Comparison of ENCODE assay signal across 21 mouse cellular contexts in the genomic region with DNA sequence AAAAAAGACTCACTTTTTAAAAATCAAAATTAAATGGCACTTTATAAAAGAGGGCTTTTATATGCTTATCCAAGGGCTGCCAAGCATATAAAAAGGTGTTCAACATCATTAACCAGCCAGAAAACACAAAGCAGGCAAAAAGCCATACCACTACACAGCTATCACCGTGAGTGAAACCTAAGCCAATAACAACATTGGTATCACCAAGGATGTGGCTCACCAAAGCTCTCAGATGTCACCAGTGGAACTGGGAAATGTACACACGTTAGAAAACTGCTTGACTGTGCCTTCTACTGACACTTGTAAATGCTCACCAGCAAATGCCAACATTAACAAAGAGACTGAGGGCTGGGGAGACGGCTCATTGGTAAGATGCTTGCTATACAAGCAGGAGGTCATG.
"Had no signal": no experiment of that assay in that cellular context is flagged by ENCODE, and none has a peak within 500 bp of the region (broad histone marks: within the 10 kb centered on the region; RNA-seq: fewer than 3 reads in every experiment).

No protein-coding gene starts in this region.

- H3K36me3 ChIP-seq: liver, embryonic 15.5 days; lung, embryonic 15.5 days; midbrain, embryonic 13.5 days; midbrain, embryonic 15.5 days; neural tube, embryonic 13.5 days; neural tube, embryonic 15.5 days had no signal

- H3K4me2 ChIP-seq: liver, embryonic 15.5 days; lung, embryonic 15.5 days; midbrain, embryonic 11.5 days; midbrain, embryonic 13.5 days; midbrain, embryonic 15.5 days; neural tube, embryonic 13.5 days; neural tube, embryonic 15.5 days had no signal

- DNase-seq: liver, postnatal 0 days; lung, adult 2 months; lung, postnatal 14 days; lung, postnatal 36 days; retina, postnatal 1 day; right cerebral cortex, adult 18-20 months; right cerebral cortex, postnatal 25 days; right cerebral cortex, postnatal 4 days; spleen, adult 18-20 months; thymus, adult 18-20 months; thymus, postnatal 25 days had no signal

- H3K4me3 ChIP-seq: liver, embryonic 15.5 days; lung, embryonic 15.5 days; megakaryocyte, embryonic 14.5 days; midbrain, embryonic 13.5 days; midbrain, embryonic 15.5 days; neural tube, embryonic 13.5 days; neural tube, embryonic 15.5 days had no signal

- H3K27me3 ChIP-seq: liver, embryonic 15.5 days; lung, embryonic 15.5 days; midbrain, embryonic 13.5 days; midbrain, embryonic 15.5 days had no signal

- ATAC-seq: liver, postnatal 0 days; lung, postnatal 0 days; midbrain, embryonic 13.5 days; midbrain, embryonic 15.5 days had no signal

- H3K9ac ChIP-seq: liver, embryonic 15.5 days; liver, postnatal 0 days; lung, embryonic 15.5 days; midbrain, embryonic 13.5 days; midbrain, embryonic 15.5 days; neural tube, embryonic 13.5 days; neural tube, embryonic 15.5 days had no signal

- H3K9me3 ChIP-seq: liver, embryonic 15.5 days; lung, embryonic 15.5 days; megakaryocyte, embryonic 14.5 days; midbrain, embryonic 13.5 days; midbrain, embryonic 15.5 days; neural tube, embryonic 13.5 days; neural tube, embryonic 15.5 days had no signal

- H3K27ac ChIP-seq: liver, embryonic 15.5 days; lung, embryonic 15.5 days; macrophage; midbrain, embryonic 13.5 days; midbrain, embryonic 15.5 days; neural tube, embryonic 13.5 days; neural tube, embryonic 15.5 days had no signal
